Mouse (Mus musculus): ENCODE measurements around the gene F5.

DNA sequence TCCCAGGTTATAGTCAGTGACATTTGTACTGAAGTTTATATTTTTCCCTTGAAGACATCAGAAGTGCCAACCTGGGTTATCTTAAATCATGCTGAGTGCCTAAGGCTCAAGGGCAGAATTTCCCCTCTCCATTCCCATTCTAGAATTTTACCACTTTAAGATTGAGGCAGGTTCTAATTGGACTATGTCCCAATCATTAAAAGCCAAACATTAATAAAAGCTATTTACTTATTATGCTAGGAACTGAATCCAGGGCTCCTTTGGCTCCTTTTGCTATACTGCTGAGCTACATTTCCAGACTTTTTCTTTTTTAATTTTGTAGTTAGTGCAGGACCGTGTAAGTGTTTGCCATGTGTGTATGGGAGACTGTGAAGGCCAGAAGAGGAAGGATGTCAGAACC, 99.8 kb downstream of the F5 start:
- TF ChIP-seq CTCF (IDR thresholded peaks at IDR 0.05; ENCODE audit: low read depth) (no peak), EP300 (IDR thresholded peaks at IDR 0.05; ENCODE audit: low read depth) (no peak)
